Mouse (Mus musculus): ENCODE measurements around the gene Hoxc6. TPM values are rescaled to one million over a fixed set of nuclear protein-coding genes. Genes with fewer than 3 reads are reported as not detected.

Gene Hoxc6
- total and polyA plus RNA-seq, 3 experiments: 0.42 to 4.5 (median 0.79) TPM

DNA sequence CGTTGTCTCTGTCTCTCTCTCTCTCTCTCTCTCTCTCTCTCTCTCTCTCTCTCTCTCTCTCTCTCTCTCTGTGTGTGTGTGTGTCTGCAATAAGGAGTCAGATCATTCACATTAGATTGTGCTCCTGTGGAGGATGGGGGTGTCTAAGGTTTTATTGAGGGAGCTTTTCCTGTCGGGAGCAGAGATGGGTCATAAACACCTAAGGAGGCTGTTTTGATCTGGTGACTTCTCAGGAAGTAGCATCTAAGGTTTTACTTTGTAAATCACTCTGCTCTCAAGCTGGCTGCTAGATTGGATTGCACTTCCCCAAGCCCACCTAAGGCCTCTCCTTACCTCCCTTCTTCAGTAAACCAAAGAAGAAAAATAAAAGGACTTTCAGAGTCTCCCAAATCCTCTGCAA is 26.1 kb downstream of the Hoxc6 start:
- Histone ChIP-seq H3K4me3 (replicated peaks in 1 of 3; ENCODE audit: low read depth in 2 of 3, low read length in 2 of 3, poor library complexity in 1 of 3) (no peak overlapping the region), H3K4me2 (ENCODE audit: insufficient read depth, low read depth, poor library complexity, severe bottlenecking) (no peak overlapping the region), H3K79me2 (replicated peaks; ENCODE audit: control insufficient read depth, extremely low read depth, insufficient read depth, poor library complexity, severe bottlenecking) (no peaks in the 10 kb centered on the region), H3K36me3 (replicated peaks in 1 of 2; ENCODE audit: control insufficient read depth in 1 of 2, insufficient read depth in 1 of 2, low read length in 1 of 2) (peaks cover 0 to 11% of the 10 kb centered on the region in 2 experiments), H3K4me1 (ENCODE audit: control insufficient read depth in 1 of 2, insufficient read depth in 2 of 2) (peaks cover 13 to 46% of the 10 kb centered on the region in 2 experiments; a peak in 3 of 4 replicates), H3K27me3 (replicated peaks) (no peaks in the 10 kb centered on the region), H3K9me3 (replicated peaks; ENCODE audit: low read length) (no peaks in the 10 kb centered on the region), H3K9ac (ENCODE audit: insufficient read depth, low read depth) (no peak overlapping the region), H3K27ac (ENCODE audit: insufficient read depth, low read depth) (no peak overlapping the region)
- in situ Hi-C loops (cut with MboI; ENCODE audit: low pct_ligation_motif_present, low pct_unique_long_range_greater_than_20kb, low sequenced_read_pairs): no loop called here
- DNase-seq (ENCODE audit: extremely low read depth): no peak
- dilution Hi-C loops (cut with MboI; ENCODE audit: extremely low pct_ligation_motif_present, extremely low pct_unique_long_range_greater_than_20kb, low sequenced_read_pairs): no loop called here
- no peak for TF ChIP-seq RCOR1 (conservative IDR thresholded peaks at IDR 0.05; ENCODE audit: low read depth, low read length)
- TF ChIP-seq SMC3 (IDR thresholded peaks at IDR 0.05; ENCODE audit: low read depth, low read length): no peak

- Histone ChIP-seq H3K4me1 (ENCODE audit: control insufficient read depth in 1 of 2, insufficient read depth in 2 of 2) (peaks cover 8 to 49% of the 10 kb centered on the region in 2 experiments; a peak in 3 of 4 replicates), H3K27me3 (replicated peaks) (no peaks in the 10 kb centered on the region), H3K79me2 (replicated peaks; ENCODE audit: control insufficient read depth, extremely low read depth, insufficient read depth, poor library complexity, severe bottlenecking) (no peaks in the 10 kb centered on the region), H3K9ac (ENCODE audit: insufficient read depth, low read depth) (no peak overlapping the region), H3K36me3 (replicated peaks in 1 of 2; ENCODE audit: control insufficient read depth in 1 of 2, insufficient read depth in 1 of 2, low read length in 1 of 2) (peaks cover 0 to 11% of the 10 kb centered on the region in 2 experiments), H3K4me3 (replicated peaks in 1 of 3; ENCODE audit: low read depth in 2 of 3, low read length in 2 of 3, poor library complexity in 1 of 3) (no peak overlapping the region), H3K27ac (ENCODE audit: insufficient read depth, low read depth) (no peak overlapping the region), H3K4me2 (ENCODE audit: insufficient read depth, low read depth, poor library complexity, severe bottlenecking) (no peak overlapping the region; the same call in 1 of the 2 replicates), H3K9me3 (replicated peaks; ENCODE audit: low read length) (no peaks in the 10 kb centered on the region)
- dilution Hi-C loops (cut with MboI; ENCODE audit: extremely low pct_ligation_motif_present, extremely low pct_unique_long_range_greater_than_20kb, low sequenced_read_pairs) (no loop called here), in situ Hi-C loops (cut with MboI; ENCODE audit: low pct_ligation_motif_present, low pct_unique_long_range_greater_than_20kb, low sequenced_read_pairs) (no loop called here)
- no peak for DNase-seq (ENCODE audit: extremely low read depth)
- TF ChIP-seq RCOR1 (conservative IDR thresholded peaks at IDR 0.05; ENCODE audit: low read depth, low read length) (no peak), JUND (conservative IDR thresholded peaks at IDR 0.05; ENCODE audit: low read depth, low read length) (no peak), USF2 (conservative IDR thresholded peaks at IDR 0.05; ENCODE audit: low read depth, low read length) (no peak), POLR2AphosphoS2 (IDR thresholded peaks at IDR 0.05; ENCODE audit: low read depth, low read length) (no peak), USF1 (IDR thresholded peaks at IDR 0.05; ENCODE audit: low read depth, low read length) (no peak), POLR2A (IDR thresholded peaks at IDR 0.05; ENCODE audit: low read depth, low read length) (no peak), MEF2A (IDR thresholded peaks at IDR 0.05; ENCODE audit: borderline replicate concordance, low read depth, low read length) (no peak), ZNF384 (IDR thresholded peaks at IDR 0.05; ENCODE audit: low read depth, low read length) (no peak), MAZ (IDR thresholded peaks at IDR 0.05; ENCODE audit: low read depth, low read length) (no peak), RAD21 (IDR thresholded peaks at IDR 0.05; ENCODE audit: low read depth, low read length) (no peak), ETS1 (conservative IDR thresholded peaks at IDR 0.05; ENCODE audit: low read depth, low read length) (no peak)
Measured at GRCm38 (mm10) chr15:103027266-103028235, 29.5 kb downstream of the Hoxc6 start.
